9 mouse cellular contexts compared by ENCODE assay signal in the genomic region with DNA sequence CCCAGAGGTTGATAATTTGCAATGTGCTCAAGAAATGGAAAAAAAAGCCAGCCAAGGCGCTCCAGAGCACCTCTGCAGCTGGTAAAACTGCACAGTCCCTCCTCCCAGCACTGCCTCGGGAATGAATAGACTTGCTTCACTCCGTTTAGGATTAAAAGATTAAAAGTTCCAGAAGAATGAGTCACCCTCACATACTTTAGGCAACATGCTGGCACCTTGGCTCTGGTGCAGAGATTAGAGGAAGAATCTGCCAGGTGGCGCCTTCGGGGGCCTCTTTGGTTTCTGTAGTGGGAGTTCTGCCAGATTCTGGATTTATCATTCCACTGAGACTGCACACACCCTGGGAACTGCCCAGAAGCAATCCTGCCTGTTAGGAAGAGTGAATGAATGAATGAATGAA.
DNase-seq lines count a peak whose midpoint lies in the region; ATAC-seq lines count a peak whose summit lies in the region.
"Had no signal": no experiment of that assay in that cellular context is flagged by ENCODE, and none has a peak within 500 bp of the region (broad histone marks: within the 10 kb centered on the region; RNA-seq: fewer than 3 reads in every experiment).

No protein-coding gene starts in this region.

- peak; percentile 51 for DNase-seq in forebrain, embryonic 14.5 days (ENCODE audit: low spot score)
- peak; percentile 26 for DNase-seq in right cerebral cortex, adult 18-20 months
- no peak for DNase-seq in right cerebral cortex, postnatal 4 days
- DNase-seq in heart, postnatal 14 days, result peak; percentile 7 to 23
- peak; percentile 0 to 17 for DNase-seq in right cerebral cortex, postnatal 36 days (ENCODE audit: low spot score in 2 of 2)
- DNase-seq in yolk sac, embryonic 10.5 days (ENCODE audit: low spot score), result no peak
- no peak for DNase-seq in embryo, embryonic 10 days (ENCODE audit: low spot score)

- no peak overlapping the region for H3K4me3 ChIP-seq in forebrain, embryonic 14.5 days (ENCODE audit: low read depth, low read length)
- no peak overlapping the region for H3K4me3 ChIP-seq in forebrain, embryonic 12.5 days (replicated peaks)
- H3K4me3 ChIP-seq: layer of hippocampus, adult 2 months had no signal

- no peak overlapping the region for H3K9ac ChIP-seq in forebrain, embryonic 14.5 days (ENCODE audit: low read length)
- H3K9ac ChIP-seq in forebrain, embryonic 12.5 days, result no peak overlapping the region

- no peak overlapping the region for H3K27ac ChIP-seq in forebrain, embryonic 14.5 days (ENCODE audit: low read depth, low read length)
- no peak overlapping the region for H3K27ac ChIP-seq in forebrain, embryonic 12.5 days
- H3K27ac ChIP-seq: layer of hippocampus, adult 2 months had no signal

- intact Hi-C loops in heart, postnatal 14 days (cut with DNase I), result no loop called here

- no peak overlapping the region for H3K4me2 ChIP-seq in forebrain, embryonic 14.5 days (ENCODE audit: low read length)
- no peak overlapping the region for H3K4me2 ChIP-seq in forebrain, embryonic 12.5 days

- WGBS in forebrain, embryonic 14.5 days, result 24% methylated on average over 5 of the region's 5 CpGs
- WGBS in forebrain, embryonic 12.5 days, result 27% methylated on average over 5 of the region's 5 CpGs

- H3K9me3 ChIP-seq in forebrain, embryonic 14.5 days (replicated peaks; ENCODE audit: control insufficient read depth, low read length), result no peaks in the 10 kb centered on the region
- H3K9me3 ChIP-seq in forebrain, embryonic 12.5 days, result no peaks in the 10 kb centered on the region

- H3K36me3 ChIP-seq in forebrain, embryonic 14.5 days (ENCODE audit: control insufficient read depth, insufficient read depth, low read length), result no peaks in the 10 kb centered on the region
- no peaks in the 10 kb centered on the region for H3K36me3 ChIP-seq in forebrain, embryonic 12.5 days (replicated peaks)

- ATAC-seq in forebrain, embryonic 14.5 days, result no peak
- no peak for ATAC-seq in forebrain, embryonic 12.5 days (ENCODE audit: low FRiP score)

- no peaks in the 10 kb centered on the region for H3K27me3 ChIP-seq in forebrain, embryonic 14.5 days (replicated peaks; ENCODE audit: control insufficient read depth, insufficient read depth, low read length)
- H3K27me3 ChIP-seq in forebrain, embryonic 12.5 days, result peaks cover 16% of the 10 kb centered on the region; the same call in 1 of the 2 replicates

- H3K4me1 ChIP-seq in forebrain, embryonic 14.5 days (ENCODE audit: control insufficient read depth, insufficient read depth, low read length), result no peaks in the 10 kb centered on the region
- no peaks in the 10 kb centered on the region for H3K4me1 ChIP-seq in forebrain, embryonic 12.5 days

Comparison
In these comparisons a context has a peak if more than half of its experiments do, and no peak if none do; other contexts are left out.
1. DNase-seq: peak in forebrain, embryonic 14.5 days (single experiment), right cerebral cortex, adult 18-20 months (single experiment), heart, postnatal 14 days (2 of 2) and right cerebral cortex, postnatal 36 days (2 of 2); none in right cerebral cortex, postnatal 4 days (single experiment), yolk sac, embryonic 10.5 days (single experiment) and embryo, embryonic 10 days (single experiment).